Mouse (Mus musculus): ENCODE results near the gene Ctr9.

Ctr9 gene

DNA sequence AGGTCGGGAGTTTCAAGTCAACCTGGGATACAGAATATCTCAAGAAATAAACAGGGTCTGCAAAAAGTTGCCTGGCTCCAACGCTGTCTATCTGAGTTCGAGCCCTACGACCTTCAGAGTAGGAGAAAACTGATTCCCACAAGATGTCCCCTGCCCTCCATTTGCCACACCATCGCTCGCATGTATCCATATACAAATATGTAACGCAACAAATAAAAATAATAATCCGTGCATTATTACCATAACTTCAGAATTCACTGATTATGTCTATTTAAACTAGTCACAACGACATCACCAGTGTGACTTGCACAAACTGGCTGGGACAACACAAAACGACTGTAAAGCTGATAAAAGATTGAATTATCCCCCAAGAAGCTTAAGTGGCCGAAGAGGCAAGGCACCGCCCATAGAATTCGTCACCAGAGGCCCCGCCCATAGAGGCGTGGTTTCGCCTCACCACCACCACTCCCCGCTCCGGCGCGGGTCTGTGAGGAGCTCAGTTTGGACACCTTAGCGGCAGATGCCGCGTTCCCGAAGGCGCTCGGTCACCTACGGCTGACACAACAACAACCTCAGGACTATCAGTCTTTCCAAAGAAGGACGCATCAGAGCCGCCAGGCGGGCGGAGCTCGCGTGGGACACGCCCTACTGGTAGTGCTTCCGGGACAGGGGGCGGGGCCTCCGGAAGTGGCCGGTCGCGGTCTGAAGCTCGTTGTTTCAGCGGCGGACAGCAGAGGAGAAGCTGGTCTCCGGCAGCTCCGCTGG, at the start of gene Ctr9:
Ctr9 (plus strand) TSS at position 671 of the 765 bp plus-strand sequence.
- peak; percentile 93 for DNase-seq

DNA sequence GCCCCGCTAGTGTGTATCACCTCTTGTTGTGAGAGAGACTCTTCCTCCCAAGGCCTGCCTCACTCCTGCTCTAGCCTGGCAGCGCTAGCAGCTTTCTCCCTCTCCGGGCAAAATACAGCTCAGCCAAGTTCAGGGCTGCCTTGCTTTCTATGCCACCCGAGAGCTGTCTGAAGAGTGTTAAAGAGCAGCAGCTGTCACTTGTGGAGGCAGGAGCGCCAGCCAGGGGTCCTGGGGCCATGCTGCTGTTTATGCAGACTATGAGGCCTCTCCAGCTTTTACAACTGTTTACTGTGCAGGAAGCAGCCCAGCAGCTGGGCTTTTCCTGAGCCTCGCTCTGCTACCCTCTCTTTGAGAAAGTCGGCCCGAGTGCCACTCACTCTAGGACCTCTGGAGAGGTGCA, 47.7 kb upstream of the Ctr9 start:
- DNase-seq: peak; percentile 49

GRCm38 (mm10) chr7:110982053-110982705, 46.6 kb upstream of the Ctr9 start, which contains the start of gene Mrvi1:
Mrvi1 (minus strand) TSS chr7:110982461.
- peak; percentile 79 for DNase-seq

DNA sequence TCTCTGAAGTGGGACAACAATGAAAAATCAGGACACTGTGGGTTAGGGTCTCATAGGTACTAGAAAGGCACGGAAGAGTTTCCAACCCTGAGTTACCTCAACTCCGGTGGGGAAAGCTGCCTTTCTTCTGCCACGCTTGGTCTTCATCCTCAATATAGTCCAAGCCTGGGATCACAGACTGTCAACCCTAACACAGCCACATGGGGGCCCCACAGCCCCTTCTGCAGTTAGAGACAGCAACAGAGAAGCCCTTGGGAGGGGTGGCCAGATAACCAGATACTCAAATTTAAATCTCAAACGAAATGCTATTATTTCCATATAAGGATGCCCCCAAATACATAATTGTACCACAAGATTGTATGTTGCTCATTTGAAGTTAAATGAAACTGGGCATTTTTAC, 46.0 kb upstream of the Ctr9 start:
- peak; percentile 69 for DNase-seq

GRCm38 (mm10) chr7:110983621-110984020, 45.1 kb upstream of the Ctr9 start:
- peak; percentile 19 for DNase-seq

DNA sequence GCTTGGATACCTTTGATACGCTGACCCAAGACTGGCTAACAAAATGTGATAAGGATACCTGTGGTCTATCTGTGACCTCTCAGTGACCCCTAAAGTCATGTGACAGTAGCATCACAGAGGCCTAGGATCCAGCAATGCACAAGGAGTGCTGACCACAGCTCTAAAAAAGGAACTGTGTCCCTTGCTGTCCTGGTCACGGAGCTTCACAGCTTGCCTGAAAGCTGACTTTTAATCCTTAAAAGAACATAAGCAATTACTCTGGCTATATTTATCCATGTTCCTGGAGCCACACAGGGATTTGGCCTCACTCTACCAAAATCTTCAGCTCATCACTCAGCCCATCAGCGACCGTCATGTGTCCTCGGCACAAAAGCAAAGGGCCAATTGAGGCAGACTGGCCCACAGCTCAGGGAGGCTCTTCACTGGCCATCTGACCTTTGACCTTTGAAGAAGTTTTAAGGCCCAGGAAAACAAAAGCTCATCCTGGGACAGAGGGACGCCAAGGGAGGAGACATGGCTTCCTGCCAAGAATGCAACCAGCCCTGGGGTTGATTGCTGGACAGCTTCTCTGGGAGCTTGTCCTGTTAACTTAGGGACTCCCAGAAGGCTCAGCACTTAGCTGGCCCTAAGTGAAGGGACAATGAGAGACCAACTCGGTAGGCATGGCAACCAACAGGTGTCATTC, 43.0 kb upstream of the Ctr9 start:
- DNase-seq: peak; percentile 38

- DNase-seq: no peak
Measured at GRCm38 (mm10) chr7:110988081-110988480, 40.7 kb upstream of the Ctr9 start.

GRCm38 (mm10) chr7:110989286-110989879, 39.4 kb upstream of the Ctr9 start:
- no peak for DNase-seq

- DNase-seq: no peak
Measured at GRCm38 (mm10) chr7:110990356-110991220, 38.2 kb upstream of the Ctr9 start.

DNA sequence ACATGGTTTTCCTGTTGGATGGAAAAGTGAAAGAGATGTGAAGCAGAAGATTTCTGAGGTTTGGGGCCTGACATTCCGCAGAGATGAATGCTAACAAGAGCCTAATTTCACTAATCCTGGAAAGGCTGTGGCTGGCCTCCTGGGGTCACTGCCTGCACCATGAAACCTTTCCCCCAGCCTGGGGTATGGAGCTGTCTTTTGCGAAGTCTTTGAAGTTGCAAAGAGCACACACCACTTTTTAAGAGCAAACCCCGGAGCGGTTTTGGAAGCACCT, 37.6 kb upstream of the Ctr9 start:
- DNase-seq: no peak

- no peak for DNase-seq
Measured at GRCm38 (mm10) chr7:110998887-110999827, 29.6 kb upstream of the Ctr9 start.

GRCm38 (mm10) chr7:111004136-111004840, 24.5 kb upstream of the Ctr9 start:
- no peak for DNase-seq

- no peak for DNase-seq
Measured at GRCm38 (mm10) chr7:111014039-111014605, 14.6 kb upstream of the Ctr9 start.

DNA sequence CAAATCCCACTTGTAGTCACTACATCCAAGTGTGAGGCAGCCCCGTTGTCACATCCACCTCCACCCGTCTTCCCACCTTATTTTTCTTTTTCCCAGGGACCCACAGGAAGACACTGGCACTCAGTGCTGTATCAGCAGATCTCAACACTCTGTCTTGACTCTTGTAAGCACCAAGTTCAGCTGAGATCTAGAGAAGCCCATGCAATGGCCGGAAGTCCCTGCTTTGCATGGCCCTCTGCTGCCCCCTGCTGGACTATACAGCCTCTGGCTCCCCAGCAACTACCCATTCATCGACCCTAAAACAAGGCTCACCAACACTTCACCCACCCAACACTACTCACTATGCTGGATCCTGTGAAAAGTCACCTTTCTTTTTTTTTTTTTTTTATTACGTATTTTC, 13.9 kb upstream of the Ctr9 start:
- DNase-seq: peak; percentile 96

DNA sequence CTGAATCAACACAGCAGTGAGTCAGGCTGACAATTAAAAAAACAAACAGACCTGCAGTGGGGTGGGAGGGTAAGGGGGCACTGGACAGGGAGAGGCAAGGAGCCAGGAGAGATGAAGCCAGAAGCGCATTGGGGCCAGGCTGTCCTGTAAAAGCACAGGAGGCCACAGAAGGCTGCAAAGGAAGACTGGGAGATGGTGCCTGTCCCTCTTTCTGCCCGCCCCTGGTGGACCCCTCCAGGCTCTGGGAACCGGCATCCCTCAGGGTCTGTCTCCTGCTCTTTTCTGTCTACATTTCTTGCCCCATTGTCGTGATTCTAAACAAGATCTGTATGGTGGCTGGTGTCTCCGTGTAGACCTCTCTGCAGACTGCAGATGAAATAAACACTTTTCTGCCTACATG, 13.0 kb upstream of the Ctr9 start:
- DNase-seq: no peak

- no peak for DNase-seq
Measured at GRCm38 (mm10) chr7:111016921-111017320, 11.8 kb upstream of the Ctr9 start.

DNA sequence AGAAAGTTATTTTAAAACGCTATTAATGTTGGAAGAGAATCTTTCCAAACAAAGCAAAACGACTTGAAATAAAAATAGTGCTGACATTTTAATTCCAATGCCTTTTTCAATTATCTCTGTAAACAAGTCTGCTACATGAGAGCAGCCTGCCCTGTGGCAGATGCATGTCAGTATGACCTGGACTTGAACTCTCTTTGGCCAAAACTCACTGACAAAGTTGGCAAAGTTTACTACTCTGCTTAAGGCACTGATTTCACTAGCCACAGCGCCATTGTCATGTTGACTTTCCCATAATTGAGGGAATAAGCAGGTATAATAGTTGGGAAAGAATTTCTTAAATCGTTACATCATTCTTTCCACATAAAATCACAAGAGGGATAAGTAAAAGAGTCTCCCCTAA, 7.9 kb upstream of the Ctr9 start:
- DNase-seq: no peak

DNA sequence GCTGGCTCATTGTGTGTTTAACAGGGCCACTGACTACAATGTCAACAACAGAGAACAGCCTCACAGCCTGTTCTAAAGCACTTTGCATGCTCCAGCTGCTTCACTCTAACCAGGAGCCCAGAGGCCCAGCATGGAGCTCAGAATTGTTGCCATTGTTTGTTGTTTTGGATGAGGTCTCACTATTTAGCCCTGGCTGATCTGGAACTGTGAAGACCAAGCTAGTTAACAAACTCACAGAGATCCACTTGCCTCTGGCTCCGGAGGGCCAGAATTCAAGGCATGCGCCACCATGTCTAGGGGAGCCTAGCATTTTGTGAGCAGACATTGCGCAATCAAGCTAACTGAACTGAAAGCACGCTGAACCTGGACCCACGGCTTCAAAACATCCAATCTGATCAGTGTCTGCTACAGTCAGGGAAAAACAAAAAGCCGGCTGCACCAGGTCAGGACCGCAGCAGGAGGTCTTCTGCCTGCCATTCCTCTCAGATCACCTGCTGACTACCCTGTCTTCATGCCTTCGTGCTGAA, 4.6 kb upstream of the Ctr9 start:
- peak; percentile 23 for DNase-seq

DNA sequence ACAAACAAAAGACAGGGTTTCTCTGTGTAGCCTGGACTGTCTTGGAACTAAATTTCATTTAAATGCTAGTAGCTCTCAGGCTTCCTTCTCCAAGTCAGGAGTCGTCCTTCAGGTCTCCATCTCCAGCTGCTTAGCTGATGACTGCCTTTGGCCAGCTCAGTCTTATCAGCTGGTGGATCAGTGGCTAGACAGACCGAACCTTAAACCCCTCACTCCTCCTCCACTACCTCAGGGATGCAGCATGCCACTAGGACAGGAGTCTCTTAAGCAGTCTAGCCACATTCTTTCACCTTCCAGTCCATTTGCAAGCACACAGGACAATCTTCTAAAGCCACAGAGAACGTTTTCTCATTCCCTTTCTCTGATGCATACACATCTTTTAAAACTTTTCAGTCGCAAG, 3.8 kb upstream of the Ctr9 start:
- DNase-seq: no peak

DNA sequence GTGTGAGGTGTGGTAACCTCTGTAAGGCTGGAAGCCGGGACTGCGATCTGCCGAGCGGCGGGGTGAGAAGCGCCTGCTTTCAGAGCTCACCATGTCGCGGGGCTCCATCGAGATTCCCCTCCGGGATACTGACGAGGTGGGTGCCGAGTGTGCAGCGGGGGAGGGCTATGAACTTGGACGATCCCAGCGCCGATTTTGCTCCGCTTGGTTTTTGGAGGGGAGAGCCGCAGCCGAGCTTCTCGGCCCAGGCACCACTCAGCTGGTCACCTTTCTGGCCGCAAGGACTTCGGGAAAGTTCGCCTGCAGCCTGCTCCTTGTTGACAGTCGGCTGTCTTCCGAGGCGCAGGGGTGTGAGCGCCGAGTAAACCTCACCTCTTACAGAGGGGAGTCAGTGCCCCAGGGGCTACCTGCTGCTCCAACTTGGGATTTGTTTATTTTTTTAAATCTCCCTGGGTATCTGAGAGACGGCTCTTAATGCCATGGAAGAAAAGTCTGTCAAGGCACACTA, 349 bp downstream of the Ctr9 start:
- DNase-seq: peak; percentile 34
